Mouse (Mus musculus) ES-E14 (cell line): ENCODE results near the gene Card9.

ENCODE experiments used
- CHD2 ChIP-seq: IDR thresholded peaks from 2 replicates; pipeline ENCODE4 v1.6.1; 2014; ENCODE audit warnings: mild to moderate bottlenecking, low read depth, low read length, inconsistent platforms
- HCFC1 ChIP-seq: IDR thresholded peaks from 2 replicates; pipeline ENCODE4 v1.6.1; 2012; ENCODE audit warnings: low read length, inconsistent platforms, borderline replicate concordance; ENCODE audit not compliant: insufficient read depth
- MAFK ChIP-seq: IDR thresholded peaks from 2 replicates; pipeline ENCODE4 v1.6.1; 2014; ENCODE audit warnings: mild to moderate bottlenecking, low read depth, low read length, inconsistent platforms; ENCODE audit not compliant: insufficient read depth
- ZC3H11A ChIP-seq: IDR thresholded peaks from 2 replicates; pipeline ENCODE4 v1.6.1; 2012; ENCODE audit warnings: low read depth, mild to moderate bottlenecking, inconsistent platforms, low read length, borderline replicate concordance
- ZNF384 ChIP-seq: IDR thresholded peaks from 2 replicates; pipeline ENCODE4 v1.6.1; 2012; ENCODE audit warnings: low read depth, low read length, inconsistent platforms

- TF ChIP-seq ZC3H11A = no peak
- TF ChIP-seq ZNF384 = no peak
- no peak for TF ChIP-seq CHD2
- no peak for TF ChIP-seq HCFC1
- no peak for TF ChIP-seq MAFK
These were observed 11.7 kb upstream of the Card9 start for GRCm38 (mm10) chr2:26372396-26372795.
